Mouse (Mus musculus) embryonic fibroblast, embryonic 13.5 days (primary cell): Measurements from ENCODE around the gene Krtap19-1. TPM values are rescaled to one million over a fixed set of nuclear protein-coding genes. Genes with fewer than 3 reads are reported as not detected.

Experiments
- H3K27ac ChIP-seq: 2 replicates; pipeline ENCODE4 v1.5.1; 2012; ENCODE audit warnings: low read length, control low read depth, inconsistent platforms; ENCODE audit not compliant: insufficient read depth
- H3K4me1 ChIP-seq: 2 replicates; pipeline ENCODE4 v1.6.1; 2011; ENCODE audit warnings: low read length; ENCODE audit not compliant: control insufficient read depth, insufficient read depth
- H3K4me3 ChIP-seq: 2 replicates; pipeline ENCODE4 v1.5.1; 2011; ENCODE audit warnings: mild to moderate bottlenecking, control low read depth, low read length; ENCODE audit not compliant: insufficient read depth
- CTCF ChIP-seq: IDR thresholded peaks from 2 replicates; pipeline ENCODE4 v1.5.1; 2011; ENCODE audit warnings: mild to moderate bottlenecking, control low read depth, low read length, moderate library complexity, borderline replicate concordance; ENCODE audit not compliant: insufficient read depth
- POLR2A ChIP-seq: IDR thresholded peaks from 2 replicates; pipeline ENCODE4 v1.6.1; 2011; ENCODE audit warnings: low read depth, mild to moderate bottlenecking, control low read depth, low read length, moderate library complexity
- polyA plus RNA-seq: library from polyadenylated mRNA; stranded (reverse); fragments of >200 nt; gene quantifications from 2 replicates; pipeline ENCODE4 v1.2.4, GENCODE M21; 2011; ENCODE audit warnings: low read depth; ENCODE audit not compliant: missing spikeins, insufficient read length

Gene Krtap19-1
- polyA plus RNA-seq, 1 experiment, result not detected

DNA sequence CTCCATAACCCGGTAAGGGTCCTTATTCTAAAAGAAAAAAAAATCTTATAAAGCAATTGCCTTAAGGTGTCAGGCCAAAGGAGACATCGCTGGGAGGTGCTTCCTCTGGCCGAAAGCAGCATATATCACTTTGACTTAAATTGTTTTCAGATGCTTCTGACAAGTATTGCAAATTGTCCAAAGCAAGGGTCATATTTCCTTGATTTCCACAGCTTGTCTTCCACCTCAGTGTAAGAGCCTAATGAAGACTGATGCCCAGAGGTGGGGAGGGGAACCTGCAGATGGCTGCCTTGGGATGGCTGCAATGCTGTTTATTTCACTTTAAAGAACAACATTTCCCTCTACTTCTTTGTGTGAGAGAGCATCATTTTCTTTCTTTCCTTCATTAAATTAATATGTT lies 42.2 kb downstream of the Krtap19-1 start:
- Histone ChIP-seq H3K27ac (no peak overlapping the region), H3K4me3 (no peak overlapping the region), H3K4me1 (no peaks in the 10 kb centered on the region)
- TF ChIP-seq POLR2A (no peak), CTCF (no peak)

- H3K4me1 ChIP-seq, result no peaks in the 10 kb centered on the region
- no peak within 1 kb of the TSS for H3K4me3 ChIP-seq
- no peak for TF ChIP-seq CTCF
- no peak for TF ChIP-seq POLR2A
- no peak within 1 kb of the TSS for H3K27ac ChIP-seq
Measured at GRCm38 (mm10) chr16:88826095-88826652, 43.0 kb downstream of the Krtap19-1 start, which contains the start of gene Krtap14. TSS of gene Krtap14 (minus strand) at chr16:88826145.

- no peak for TF ChIP-seq CTCF
- no peak for TF ChIP-seq POLR2A
- no peaks in the 10 kb centered on the region for H3K4me1 ChIP-seq
- no peak overlapping the region for H3K27ac ChIP-seq
- no peak overlapping the region for H3K4me3 ChIP-seq
Measured at GRCm38 (mm10) chr16:88823736-88824135, 45.5 kb downstream of the Krtap19-1 start.

DNA sequence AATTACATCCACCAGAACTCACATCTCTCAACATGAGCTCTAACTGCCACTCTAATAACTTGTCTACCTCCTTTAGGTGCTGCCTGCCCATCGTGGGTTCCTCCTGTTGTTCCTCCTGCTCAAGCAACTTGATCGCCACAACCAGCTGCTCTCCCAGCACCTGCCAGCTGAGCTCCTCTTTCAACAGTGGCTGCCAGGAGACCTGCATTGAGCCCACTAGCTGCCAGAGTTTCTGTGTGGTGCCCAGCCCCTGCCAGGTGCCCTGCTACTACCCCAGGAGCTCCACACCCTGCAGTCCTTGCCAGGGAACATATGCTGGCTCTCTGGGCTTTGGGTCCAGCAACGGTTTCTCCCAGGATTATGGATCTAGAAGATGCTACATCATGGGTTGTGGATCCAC lies 49.1 kb downstream of the Krtap19-1 start, which contains the start of gene Krtap15:
Krtap15 (plus strand) TSS at position 150 of the 400 bp plus-strand sequence.
- Histone ChIP-seq H3K4me3 (no peak within 1 kb of the TSS), H3K4me1 (no peaks in the 10 kb centered on the region), H3K27ac (no peak within 1 kb of the TSS)
- TF ChIP-seq POLR2A (no peak), CTCF (no peak)

Other genes starting within 250 kb of the Krtap19-1 start
- gene 2310079G19Rik, start 241.7 kb downstream of the Krtap19-1 start, polyA plus RNA-seq, result not detected in 2 replicates
- gene Krtap26-1, start 221.6 kb downstream of the Krtap19-1 start, polyA plus RNA-seq, result not detected in 2 replicates
- not detected in 2 replicates for gene Krtap27-1, start 197.7 kb downstream of the Krtap19-1 start, polyA plus RNA-seq
- gene 2310061N02Rik, start 161.4 kb downstream of the Krtap19-1 start, polyA plus RNA-seq, result not detected in 2 replicates
- gene Krtap13-1, start 140.5 kb downstream of the Krtap19-1 start, polyA plus RNA-seq, result not detected in 2 replicates
- not detected in 2 replicates for gene Krtap13, start 117.8 kb downstream of the Krtap19-1 start, polyA plus RNA-seq
- not detected in 2 replicates for gene 2310034C09Rik, start 110.6 kb downstream of the Krtap19-1 start, polyA plus RNA-seq
- gene 2310057N15Rik, start 95.2 kb downstream of the Krtap19-1 start, polyA plus RNA-seq, result not detected in 2 replicates
- gene Gm5965, start 91.5 kb downstream of the Krtap19-1 start, polyA plus RNA-seq, result not detected in 2 replicates
- not detected in 2 replicates for gene Gm20741, start 57.2 kb downstream of the Krtap19-1 start, polyA plus RNA-seq
- not detected in 2 replicates for gene Krtap15, start 49.2 kb downstream of the Krtap19-1 start, polyA plus RNA-seq
- not detected in 2 replicates for gene Krtap14, start 43.3 kb downstream of the Krtap19-1 start, polyA plus RNA-seq
- not detected in 2 replicates for gene Krtap19-2, start 4.9 kb upstream of the Krtap19-1 start, polyA plus RNA-seq
- gene Krtap19-3, start 8.6 kb upstream of the Krtap19-1 start, polyA plus RNA-seq, result not detected in 2 replicates
- gene Krtap19-4, start 15.7 kb upstream of the Krtap19-1 start, polyA plus RNA-seq, result not detected in 2 replicates
- gene Krtap19-5, start 27.0 kb upstream of the Krtap19-1 start, polyA plus RNA-seq, result not detected in 2 replicates
- gene Krtap19-9b, start 62.9 kb upstream of the Krtap19-1 start, polyA plus RNA-seq, result not detected in 2 replicates
- gene Krtap16-3, start 93.5 kb upstream of the Krtap19-1 start, polyA plus RNA-seq, result not detected in 2 replicates
- gene Krtap22-2, start 141.3 kb upstream of the Krtap19-1 start, polyA plus RNA-seq, result not detected in 2 replicates
- not detected in 2 replicates for gene Gm10229, start 145.9 kb upstream of the Krtap19-1 start, polyA plus RNA-seq
- not detected in 2 replicates for gene Krtap6-1, start 162.3 kb upstream of the Krtap19-1 start, polyA plus RNA-seq
- not detected in 2 replicates for gene Gm10228, start 172.1 kb upstream of the Krtap19-1 start, polyA plus RNA-seq
- not detected in 2 replicates for gene Krtap6-5, start 178.5 kb upstream of the Krtap19-1 start, polyA plus RNA-seq
- gene 1110025L11Rik, start 194.6 kb upstream of the Krtap19-1 start, polyA plus RNA-seq, result not detected in 2 replicates
- not detected in 2 replicates for gene Krtap6-3, start 214.6 kb upstream of the Krtap19-1 start, polyA plus RNA-seq